Mouse (Mus musculus) erythroblast, embryonic 14.5 days (primary cell): ENCODE measurements around the gene Tmem212.

Experiments
- GATA1 ChIP-seq: IDR thresholded peaks from 2 replicates; pipeline ENCODE4 v1.6.1; 2012; ENCODE audit warnings: low read length, inconsistent platforms, mixed read lengths
- TAL1 ChIP-seq: IDR thresholded peaks from 3 replicates; pipeline ENCODE4 v1.6.1; 2012; ENCODE audit warnings: low read length, inconsistent platforms, mixed read lengths

DNA sequence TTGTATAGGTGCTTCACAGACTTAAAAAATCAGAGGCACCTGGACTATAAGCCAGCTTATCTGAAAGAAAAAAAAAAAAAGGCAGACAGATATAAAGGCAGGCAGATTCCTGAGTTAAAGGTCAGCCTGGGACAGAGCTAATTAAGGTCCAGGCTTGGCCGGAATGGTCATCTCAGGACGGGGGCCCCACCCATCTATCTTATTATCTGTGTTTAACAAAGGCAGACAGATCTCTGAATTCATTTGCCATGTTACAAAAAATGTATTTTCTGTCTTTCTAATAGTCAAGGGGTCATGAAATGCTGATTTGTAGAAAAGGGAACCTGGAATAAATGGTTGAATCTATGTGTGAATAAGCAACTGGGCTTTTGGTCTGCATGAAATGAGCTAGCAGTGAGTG, 12.1 kb upstream of the Tmem212 start:
- TF ChIP-seq TAL1: no peak
- TF ChIP-seq GATA1: no peak
